Mouse (Mus musculus): ENCODE measurements around the gene 5830473C10Rik. TPM values are rescaled to one million over a fixed set of nuclear protein-coding genes. Genes with fewer than 3 reads are reported as not detected.

5830473C10Rik gene
- polyA plus RNA-seq (2014; fragmentation: Nextera tagmentation; extraction: Ambion mirVana), result not detected in 2 replicates

GRCm38 (mm10) chr5:90560743-90561142 lies at the start of gene 5830473C10Rik:
Gene 5830473C10Rik, plus strand, starts transcription at chr5:90561107.
- Histone ChIP-seq H3K4me2 (ENCODE audit: low read length) (no peak within 1 kb of the TSS), H3K9ac (ENCODE audit: low read length) (no peak within 1 kb of the TSS), H3K27me3 (replicated peaks; ENCODE audit: control insufficient read depth, insufficient read depth, low read length) (no peaks in the 10 kb centered on the region), H3K9me3 (replicated peaks; ENCODE audit: control insufficient read depth, low read length) (no peaks in the 10 kb centered on the region), H3K4me1 (ENCODE audit: control insufficient read depth, insufficient read depth, low read length) (no peaks in the 10 kb centered on the region), H3K4me3 (ENCODE audit: low read depth, low read length) (no peak within 1 kb of the TSS), H3K27ac (ENCODE audit: low read depth, low read length) (no peak within 1 kb of the TSS), H3K36me3 (ENCODE audit: control insufficient read depth, insufficient read depth, low read length) (no peaks in the 10 kb centered on the region)
- WGBS, result 92% methylated on average over 6 of the region's 6 CpGs
- ATAC-seq (no peak), DNase-seq (ENCODE audit: low spot score) (no peak)

- no peak overlapping the region for H3K9ac ChIP-seq (ENCODE audit: low read length)
- H3K9me3 ChIP-seq (replicated peaks; ENCODE audit: control insufficient read depth, low read length), result no peaks in the 10 kb centered on the region
- H3K36me3 ChIP-seq (ENCODE audit: control insufficient read depth, insufficient read depth, low read length), result no peaks in the 10 kb centered on the region
- H3K27me3 ChIP-seq (replicated peaks; ENCODE audit: control insufficient read depth, insufficient read depth, low read length), result no peaks in the 10 kb centered on the region
- DNase-seq (ENCODE audit: low spot score), result no peak
- ATAC-seq, result no peak
- H3K4me1 ChIP-seq (ENCODE audit: control insufficient read depth, insufficient read depth, low read length), result no peaks in the 10 kb centered on the region
- WGBS, result 85% methylated on average over 6 of the region's 6 CpGs
- H3K4me3 ChIP-seq (ENCODE audit: low read depth, low read length), result no peak overlapping the region
- no peak overlapping the region for H3K4me2 ChIP-seq (ENCODE audit: low read length)
- H3K27ac ChIP-seq (ENCODE audit: low read depth, low read length), result no peak overlapping the region
These were observed 48.5 kb upstream of the 5830473C10Rik start for GRCm38 (mm10) chr5:90512288-90512955.

- no peaks in the 10 kb centered on the region for H3K9me3 ChIP-seq (replicated peaks; ENCODE audit: control insufficient read depth, low read length)
- DNase-seq (ENCODE audit: low spot score) (no peak), ATAC-seq (no peak)
- H3K27me3 ChIP-seq (replicated peaks; ENCODE audit: control insufficient read depth, insufficient read depth, low read length), result no peaks in the 10 kb centered on the region
- no peak overlapping the region for H3K9ac ChIP-seq (ENCODE audit: low read length)
- no peak overlapping the region for H3K4me3 ChIP-seq (ENCODE audit: low read depth, low read length)
- no peak overlapping the region for H3K4me2 ChIP-seq (ENCODE audit: low read length)
- H3K27ac ChIP-seq (ENCODE audit: low read depth, low read length), result no peak overlapping the region
- no peaks in the 10 kb centered on the region for H3K4me1 ChIP-seq (ENCODE audit: control insufficient read depth, insufficient read depth, low read length)
- H3K36me3 ChIP-seq (ENCODE audit: control insufficient read depth, insufficient read depth, low read length), result no peaks in the 10 kb centered on the region
- WGBS, result 89% methylated on average over 6 of the region's 6 CpGs
These were observed 45.3 kb upstream of the 5830473C10Rik start for GRCm38 (mm10) chr5:90515561-90515960.

- H3K4me1 ChIP-seq (ENCODE audit: control insufficient read depth, insufficient read depth, low read length), result no peaks in the 10 kb centered on the region
- no peak for ATAC-seq
- no peak within 1 kb of the TSS for H3K4me3 ChIP-seq (ENCODE audit: low read depth, low read length)
- H3K27me3 ChIP-seq (replicated peaks; ENCODE audit: control insufficient read depth, insufficient read depth, low read length), result no peaks in the 10 kb centered on the region
- H3K36me3 ChIP-seq (ENCODE audit: control insufficient read depth, insufficient read depth, low read length), result no peaks in the 10 kb centered on the region
- H3K27ac ChIP-seq (ENCODE audit: low read depth, low read length), result no peak within 1 kb of the TSS
- DNase-seq (ENCODE audit: low spot score), result no peak
- no peaks in the 10 kb centered on the region for H3K9me3 ChIP-seq (replicated peaks; ENCODE audit: control insufficient read depth, low read length)
- 85% methylated on average over 6 of the region's 6 CpGs for whole genome bisulfite sequencing
- no peak within 1 kb of the TSS for H3K4me2 ChIP-seq (ENCODE audit: low read length)
- no peak within 1 kb of the TSS for H3K9ac ChIP-seq (ENCODE audit: low read length)
These were observed 42.4 kb upstream of the 5830473C10Rik start, which contains the start of gene Afm for GRCm38 (mm10) chr5:90518356-90519100. Gene Afm, plus strand, starts transcription at chr5:90518932.

- no peak overlapping the region for H3K4me3 ChIP-seq (ENCODE audit: low read depth, low read length)
- H3K9me3 ChIP-seq (replicated peaks; ENCODE audit: control insufficient read depth, low read length), result no peaks in the 10 kb centered on the region
- no peak for ATAC-seq
- no peaks in the 10 kb centered on the region for H3K27me3 ChIP-seq (replicated peaks; ENCODE audit: control insufficient read depth, insufficient read depth, low read length)
- WGBS, result 86% methylated on average over 8 of the region's 8 CpGs
- H3K36me3 ChIP-seq (ENCODE audit: control insufficient read depth, insufficient read depth, low read length), result no peaks in the 10 kb centered on the region
- H3K9ac ChIP-seq (ENCODE audit: low read length), result no peak overlapping the region
- H3K27ac ChIP-seq (ENCODE audit: low read depth, low read length), result no peak overlapping the region
- DNase-seq (ENCODE audit: low spot score), result no peak
- H3K4me2 ChIP-seq (ENCODE audit: low read length), result no peak overlapping the region
- no peaks in the 10 kb centered on the region for H3K4me1 ChIP-seq (ENCODE audit: control insufficient read depth, insufficient read depth, low read length)
These were observed 9.7 kb upstream of the 5830473C10Rik start for GRCm38 (mm10) chr5:90551191-90551590.

- Histone ChIP-seq H3K4me2 (ENCODE audit: low read length) (no peak overlapping the region), H3K36me3 (ENCODE audit: control insufficient read depth, insufficient read depth, low read length) (no peaks in the 10 kb centered on the region), H3K9me3 (replicated peaks; ENCODE audit: control insufficient read depth, low read length) (no peaks in the 10 kb centered on the region), H3K27ac (ENCODE audit: low read depth, low read length) (no peak overlapping the region), H3K9ac (ENCODE audit: low read length) (no peak overlapping the region), H3K27me3 (replicated peaks; ENCODE audit: control insufficient read depth, insufficient read depth, low read length) (no peaks in the 10 kb centered on the region), H3K4me3 (ENCODE audit: low read depth, low read length) (no peak overlapping the region), H3K4me1 (ENCODE audit: control insufficient read depth, insufficient read depth, low read length) (no peaks in the 10 kb centered on the region)
- DNase-seq (ENCODE audit: low spot score) (no peak), ATAC-seq (no peak)
- WGBS, result 89% methylated on average over 3 of the region's 3 CpGs
These were observed 4.9 kb upstream of the 5830473C10Rik start for GRCm38 (mm10) chr5:90556052-90556451.

GRCm38 (mm10) chr5:90561721-90562275 lies 891 bp downstream of the 5830473C10Rik start:
- no peak overlapping the region for H3K9ac ChIP-seq (ENCODE audit: low read length)
- no peaks in the 10 kb centered on the region for H3K4me1 ChIP-seq (ENCODE audit: control insufficient read depth, insufficient read depth, low read length)
- DNase-seq (ENCODE audit: low spot score) (no peak), ATAC-seq (no peak)
- no peaks in the 10 kb centered on the region for H3K36me3 ChIP-seq (ENCODE audit: control insufficient read depth, insufficient read depth, low read length)
- H3K9me3 ChIP-seq (replicated peaks; ENCODE audit: control insufficient read depth, low read length), result no peaks in the 10 kb centered on the region
- no peaks in the 10 kb centered on the region for H3K27me3 ChIP-seq (replicated peaks; ENCODE audit: control insufficient read depth, insufficient read depth, low read length)
- H3K27ac ChIP-seq (ENCODE audit: low read depth, low read length), result no peak overlapping the region
- no peak overlapping the region for H3K4me2 ChIP-seq (ENCODE audit: low read length)
- WGBS, result 90% methylated on average over 11 of the region's 11 CpGs
- H3K4me3 ChIP-seq (ENCODE audit: low read depth, low read length), result no peak overlapping the region

- H3K4me3 ChIP-seq (ENCODE audit: low read depth, low read length), result no peak overlapping the region
- no peak overlapping the region for H3K9ac ChIP-seq (ENCODE audit: low read length)
- no peaks in the 10 kb centered on the region for H3K9me3 ChIP-seq (replicated peaks; ENCODE audit: control insufficient read depth, low read length)
- WGBS, result 82% methylated on average over 4 of the region's 4 CpGs
- no peaks in the 10 kb centered on the region for H3K27me3 ChIP-seq (replicated peaks; ENCODE audit: control insufficient read depth, insufficient read depth, low read length)
- H3K4me2 ChIP-seq (ENCODE audit: low read length), result no peak overlapping the region
- no peaks in the 10 kb centered on the region for H3K36me3 ChIP-seq (ENCODE audit: control insufficient read depth, insufficient read depth, low read length)
- DNase-seq (ENCODE audit: low spot score) (no peak), ATAC-seq (no peak)
- no peaks in the 10 kb centered on the region for H3K4me1 ChIP-seq (ENCODE audit: control insufficient read depth, insufficient read depth, low read length)
- H3K27ac ChIP-seq (ENCODE audit: low read depth, low read length), result no peak overlapping the region
These were observed 2.0 kb downstream of the 5830473C10Rik start for GRCm38 (mm10) chr5:90562880-90563279.

GRCm38 (mm10) chr5:90564161-90564560 lies 3.3 kb downstream of the 5830473C10Rik start:
- no peak overlapping the region for H3K27ac ChIP-seq (ENCODE audit: low read depth, low read length)
- WGBS, result 88% methylated on average over 4 of the region's 4 CpGs

More at GRCm38 (mm10) chr5:90564161-90564560, 3.3 kb downstream of the 5830473C10Rik start:
- no peaks in the 10 kb centered on the region for H3K27me3 ChIP-seq (replicated peaks; ENCODE audit: control insufficient read depth, insufficient read depth, low read length)
- H3K4me1 ChIP-seq (ENCODE audit: control insufficient read depth, insufficient read depth, low read length), result no peaks in the 10 kb centered on the region
- H3K9me3 ChIP-seq (replicated peaks; ENCODE audit: control insufficient read depth, low read length), result no peaks in the 10 kb centered on the region
- H3K36me3 ChIP-seq (ENCODE audit: control insufficient read depth, insufficient read depth, low read length), result no peaks in the 10 kb centered on the region
- DNase-seq (ENCODE audit: low spot score) (no peak), ATAC-seq (no peak)
- H3K4me2 ChIP-seq (ENCODE audit: low read length), result no peak overlapping the region
- no peak overlapping the region for H3K4me3 ChIP-seq (ENCODE audit: low read depth, low read length)
- no peak overlapping the region for H3K9ac ChIP-seq (ENCODE audit: low read length)
